In genomic region chr11:120158828-120159227, GRCm38 (mm10) we compare ENCODE assay signal across 13 mouse cellular contexts. TPM values are rescaled to one million over a fixed set of nuclear protein-coding genes. Genes with fewer than 3 reads are reported as not detected.
DNase-seq lines count a peak whose midpoint lies in the region; ATAC-seq and TF ChIP-seq lines count a peak whose summit lies in the region.
"Had no signal": no experiment of that assay in that cellular context is flagged by ENCODE, and none has a peak within 500 bp of the region (broad histone marks: within the 10 kb centered on the region; RNA-seq: fewer than 3 reads in every experiment).

No protein-coding gene starts in this region.

- no peak overlapping the region for H3K4me3 ChIP-seq in intestine, embryonic 16.5 days (ENCODE audit: low read length)
- H3K4me3 ChIP-seq in intestine, embryonic 15.5 days (replicated peaks) = no peak overlapping the region
- H3K4me3 ChIP-seq in bone marrow, adult 2 months (replicated peaks; ENCODE audit: control insufficient read depth, low read depth, low read length) = no peak overlapping the region
- H3K4me3 ChIP-seq: embryonic facial prominence, embryonic 15.5 days; limb, embryonic 15.5 days had no signal

- H3K9ac ChIP-seq in intestine, embryonic 16.5 days (ENCODE audit: low read depth, low read length) = no peak overlapping the region
- no peak overlapping the region for H3K9ac ChIP-seq in intestine, embryonic 15.5 days
- H3K9ac ChIP-seq: embryonic facial prominence, embryonic 15.5 days; limb, embryonic 15.5 days had no signal

- 56% methylated on average over 5 of the region's 5 CpGs for WGBS in intestine, embryonic 16.5 days
- 47% methylated on average over 5 of the region's 5 CpGs for WGBS in intestine, embryonic 15.5 days
- 7% methylated on average over 5 of the region's 5 CpGs for WGBS in bone marrow, adult 2 months

- peaks cover 2% of the 10 kb centered on the region; the same call in 1 of the 2 replicates for H3K4me1 ChIP-seq in intestine, embryonic 16.5 days (ENCODE audit: control insufficient read depth, insufficient read depth, low read length)
- peaks cover 5% of the 10 kb centered on the region for H3K4me1 ChIP-seq in intestine, embryonic 15.5 days (replicated peaks)
- H3K4me1 ChIP-seq in bone marrow, adult 2 months (ENCODE audit: control insufficient read depth, insufficient read depth, low read length) = peaks cover 4% of the 10 kb centered on the region; the same call in 1 of the 2 replicates

- no peak overlapping the region for H3K4me2 ChIP-seq in intestine, embryonic 16.5 days (ENCODE audit: low read depth, low read length)
- H3K4me2 ChIP-seq in intestine, embryonic 15.5 days (replicated peaks) = no peak overlapping the region
- H3K4me2 ChIP-seq: embryonic facial prominence, embryonic 15.5 days; limb, embryonic 15.5 days had no signal

- TF ChIP-seq POLR2A in bone marrow, adult 2 months (IDR thresholded peaks at IDR 0.05; ENCODE audit: borderline replicate concordance, control insufficient read depth, low read depth, low read length) = no peak

- H3K9me3 ChIP-seq in intestine, embryonic 16.5 days (ENCODE audit: control insufficient read depth, low read length) = 0 out of 2 replicates have a peak, but pooled peaks cover 3% of the 10 kb centered on the region
- no peaks in the 10 kb centered on the region for H3K9me3 ChIP-seq in intestine, embryonic 15.5 days
- H3K9me3 ChIP-seq: embryonic facial prominence, embryonic 15.5 days; limb, embryonic 15.5 days had no signal

- H3K27ac ChIP-seq in intestine, embryonic 16.5 days (ENCODE audit: low read length) = no peak overlapping the region
- H3K27ac ChIP-seq in intestine, embryonic 15.5 days = no peak overlapping the region
- H3K27ac ChIP-seq in bone marrow, adult 2 months (ENCODE audit: control insufficient read depth, insufficient read depth, low read depth, low read length, poor library complexity) = peak overlapping the region; percentile 24; the same call in 1 of the 2 replicates
- H3K27ac ChIP-seq: embryonic facial prominence, embryonic 15.5 days; limb, embryonic 15.5 days had no signal

- ATAC-seq in intestine, embryonic 16.5 days = 0 out of 2 replicates have a peak, but pooled peaks have one; percentile 27
- no peak for ATAC-seq in intestine, embryonic 15.5 days
- peak; percentile 92 for ATAC-seq in megakaryocyte progenitor cell, adult 5-6 weeks (replicated peaks; ENCODE audit: poor library complexity)
- ATAC-seq: Patski had no signal

- no peaks in the 10 kb centered on the region for H3K36me3 ChIP-seq in intestine, embryonic 16.5 days (ENCODE audit: control insufficient read depth, insufficient read depth, low read length)
- H3K36me3 ChIP-seq in intestine, embryonic 15.5 days = no peaks in the 10 kb centered on the region
- H3K36me3 ChIP-seq: embryonic facial prominence, embryonic 15.5 days; limb, embryonic 15.5 days had no signal

- no peak for TF ChIP-seq CTCF in bone marrow, adult 2 months (IDR thresholded peaks at IDR 0.05; ENCODE audit: control insufficient read depth, insufficient read depth, low read length)

- DNase-seq in liver = peak; percentile 27
- no peak for DNase-seq in testis, postnatal 10 days (ENCODE audit: low spot score)
- DNase-seq in cerebellum, adult 9-10 months = no peak
- no peak for DNase-seq in spleen, postnatal 10 days (ENCODE audit: low spot score in 2 of 2)
- DNase-seq: kidney, adult 11 months; retina, postnatal 1 day had no signal

- H3K27me3 ChIP-seq in intestine, embryonic 16.5 days (replicated peaks; ENCODE audit: control insufficient read depth, insufficient read depth, low read length) = no peaks in the 10 kb centered on the region
- H3K27me3 ChIP-seq in intestine, embryonic 15.5 days (replicated peaks) = no peaks in the 10 kb centered on the region
- H3K27me3 ChIP-seq: embryonic facial prominence, embryonic 15.5 days; limb, embryonic 15.5 days; Patski had no signal

RNA-seq across cellular contexts. Expression of gene Slc38a10, which starts 7.7 kb away (rescaled TPM):
- 84.6 and 91.4 TPM in 2 replicates for polyA plus RNA-seq in intestine, embryonic 16.5 days (2015; fragmentation: Nextera tagmentation; extraction: Ambion mirVana)
- polyA plus RNA-seq in intestine, embryonic 15.5 days (2015; fragmentation: Nextera tagmentation; extraction: Ambion mirVana) = 81.8 and 88.2 TPM in 2 replicates
- 23.3 and 37.7 TPM in 2 replicates for polyA plus RNA-seq in bone marrow, adult 2 months (2011; ENCODE audit: insufficient read depth, insufficient read length, low replicate concordance, missing spikeins)
- total RNA-seq in megakaryocyte progenitor cell, adult 5-6 weeks (2015) = 31.6 and 33.3 TPM in 2 replicates
- 40.2 and 41.2 TPM in 2 replicates for total RNA-seq in megakaryocyte progenitor cell, adult 5-6 weeks (2017)
